Mouse (Mus musculus): Measurements from ENCODE around the gene Kpna6.

- TF ChIP-seq CTCF (IDR thresholded peaks at IDR 0.05; ENCODE audit: borderline replicate concordance, insufficient read depth, low read depth, low read length) (no peak), POLR2A (IDR thresholded peaks at IDR 0.05; ENCODE audit: borderline replicate concordance, insufficient read depth, low read length) (peak; percentile 54; the same call in 1 of the 2 replicates)
Observed at GRCm38 (mm10) chr4:129672083-129672877, at the start of gene Kpna6.

All from cerebellum, adult 2 months (tissue).